Mouse (Mus musculus) MEL (cell line): ENCODE results near the gene Ucp3.

ENCODE experiments used
- CHD2 ChIP-seq: IDR thresholded peaks from 2 replicates; pipeline ENCODE4 v1.6.1; 2011; ENCODE audit warnings: low read length, improper control_type of control experiment
- CTCF ChIP-seq, 3 experiments: IDR thresholded peaks in 2 of 3; conservative IDR thresholded peaks in 1 of 3; 2 replicates each; pipeline ENCODE4 v1.5.1; 2011 to 2012; ENCODE audit warnings: low read length in 3 of 3, low read depth in 2 of 3, mild to moderate bottlenecking in 2 of 3, improper control_type of control experiment in 1 of 3, inconsistent platforms in 1 of 3, mixed read lengths in 1 of 3, moderate library complexity in 1 of 3; ENCODE audit not compliant: control insufficient read depth in 1 of 3, insufficient read depth in 1 of 3, poor library complexity in 1 of 3, severe bottlenecking in 1 of 3
- E2F4 ChIP-seq: IDR thresholded peaks from 2 replicates; pipeline ENCODE4 v1.6.1; 2011; ENCODE audit warnings: low read depth, low read length, improper control_type of control experiment, borderline replicate concordance
- ETS1 ChIP-seq: IDR thresholded peaks from 2 replicates; pipeline ENCODE4 v1.6.1; 2012; ENCODE audit warnings: low read depth, mild to moderate bottlenecking, inconsistent platforms, low read length, improper control_type of control experiment, moderate library complexity
- GABPA ChIP-seq: IDR thresholded peaks from 2 replicates; pipeline ENCODE4 v1.6.1; 2012; ENCODE audit warnings: low read depth, mild to moderate bottlenecking, inconsistent platforms, low read length, improper control_type of control experiment, moderate library complexity
- MAX ChIP-seq: IDR thresholded peaks from 2 replicates; pipeline ENCODE4 v1.6.1; 2011; ENCODE audit warnings: low read length, improper control_type of control experiment
- MAZ ChIP-seq: IDR thresholded peaks from 2 replicates; pipeline ENCODE4 v1.6.1; 2012; ENCODE audit warnings: low read depth, mild to moderate bottlenecking, inconsistent platforms, low read length, improper control_type of control experiment
- MEF2A ChIP-seq: IDR thresholded peaks from 2 replicates; pipeline ENCODE4 v1.6.1; 2014; ENCODE audit warnings: low read depth, mild to moderate bottlenecking, inconsistent platforms, low read length, improper control_type of control experiment; ENCODE audit not compliant: poor library complexity, insufficient replicate concordance, severe bottlenecking; ENCODE audit errors: extremely low read depth
- POLR2A ChIP-seq, 2 experiments: IDR thresholded peaks; 2 replicates each; pipeline ENCODE4 v1.6.1; 2011 to 2012; ENCODE audit warnings: low read length in 2 of 2, mild to moderate bottlenecking in 2 of 2, control low read depth in 1 of 2, improper control_type of control experiment in 1 of 2, low read depth in 1 of 2, moderate library complexity in 1 of 2; ENCODE audit not compliant: control insufficient read depth in 1 of 2, insufficient read depth in 1 of 2, poor library complexity in 1 of 2
- POLR2AphosphoS2 ChIP-seq: IDR thresholded peaks from 2 replicates; pipeline ENCODE4 v1.6.1; 2011; ENCODE audit warnings: low read length, improper control_type of control experiment
- TAL1 ChIP-seq: IDR thresholded peaks from 2 replicates; pipeline ENCODE4 v1.6.1; 2012; ENCODE audit warnings: mild to moderate bottlenecking, inconsistent platforms, low read length, moderate library complexity, mixed read lengths
- USF1 ChIP-seq: IDR thresholded peaks from 2 replicates; pipeline ENCODE4 v1.6.1; 2014; ENCODE audit warnings: low read depth, mild to moderate bottlenecking, inconsistent platforms, low read length, improper control_type of control experiment, moderate library complexity
- ZNF384 ChIP-seq: IDR thresholded peaks from 2 replicates; pipeline ENCODE4 v1.6.1; 2012; ENCODE audit warnings: low read depth, mild to moderate bottlenecking, inconsistent platforms, low read length, improper control_type of control experiment

DNA sequence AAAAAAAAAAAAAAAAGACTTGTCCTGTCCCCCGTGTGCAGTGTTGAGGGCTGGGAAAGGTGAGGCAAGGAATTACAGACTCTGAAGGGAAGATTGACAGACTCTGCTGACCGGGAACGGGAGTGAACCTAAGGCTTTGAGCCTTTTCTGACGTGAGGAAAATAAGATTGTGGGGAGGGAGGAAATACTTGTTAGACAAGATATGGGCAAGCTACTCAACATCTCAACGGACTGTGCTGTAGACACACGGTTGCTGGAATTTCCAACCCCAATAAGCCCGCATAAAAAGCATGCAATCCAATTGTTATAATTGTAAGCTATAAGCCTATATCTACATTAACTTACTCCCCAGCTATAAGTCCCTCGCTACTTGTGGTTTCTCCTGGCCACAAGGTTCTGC, 51.9 kb downstream of the Ucp3 start:
- TF ChIP-seq E2F4, result no peak
- TF ChIP-seq CTCF (IDR thresholded peaks at IDR 0.05 in 2 of 3, conservative IDR thresholded peaks at IDR 0.05 in 1 of 3; ENCODE audit: control insufficient read depth in 1 of 3, insufficient read depth in 1 of 3, low read depth in 2 of 3, low read length in 3 of 3, poor library complexity in 1 of 3, severe bottlenecking in 1 of 3), result no peak
- no peak for TF ChIP-seq POLR2A (IDR thresholded peaks at IDR 0.05; ENCODE audit: control insufficient read depth in 1 of 2, insufficient read depth in 1 of 2, low read depth in 1 of 2, low read length in 2 of 2, poor library complexity in 1 of 2)
- TF ChIP-seq MAX, result no peak
- TF ChIP-seq USF1, result no peak
- no peak for TF ChIP-seq TAL1
- no peak for TF ChIP-seq GABPA
- TF ChIP-seq CHD2, result no peak
- TF ChIP-seq MEF2A, result no peak
- no peak for TF ChIP-seq MAZ
- TF ChIP-seq ETS1, result no peak
- no peak for TF ChIP-seq POLR2AphosphoS2
- TF ChIP-seq ZNF384, result 0 out of 2 replicates have a peak, but pooled peaks have one; percentile 44
